In the genomic region with DNA sequence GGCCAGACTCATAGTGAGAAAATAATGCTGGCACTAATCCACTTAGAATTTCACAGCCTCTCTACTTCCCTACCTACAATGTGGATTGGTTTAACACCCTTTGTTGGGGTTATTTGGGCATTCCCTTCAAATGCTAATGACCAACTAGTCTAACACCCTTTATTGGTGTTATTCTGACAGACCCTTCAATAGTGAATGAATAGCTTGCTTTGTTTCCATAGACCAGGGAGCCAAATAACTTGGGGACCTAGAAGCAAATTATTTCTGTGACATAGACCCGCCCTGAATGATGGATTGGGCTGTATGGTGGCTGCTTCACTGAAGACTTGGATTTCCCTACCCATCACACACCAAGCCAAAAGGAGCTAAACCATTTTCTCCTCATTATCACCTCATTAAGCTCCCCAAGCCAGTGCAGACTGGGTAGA, we compare ENCODE assay signal across 19 mouse cellular contexts.
DNase-seq lines count a peak whose midpoint lies in the region; ATAC-seq and TF ChIP-seq lines count a peak whose summit lies in the region.
"Had no signal": no experiment of that assay in that cellular context is flagged by ENCODE, and none has a peak within 500 bp of the region (broad histone marks: within the 10 kb centered on the region; RNA-seq: fewer than 3 reads in every experiment).

No protein-coding gene starts in this region.

- H3K4me1 ChIP-seq in forebrain, postnatal 0 days (ENCODE audit: insufficient read depth), result no peaks in the 10 kb centered on the region
- peaks cover 11% of the 10 kb centered on the region; the same call in 1 of the 2 replicates for H3K4me1 ChIP-seq in midbrain, embryonic 11.5 days (ENCODE audit: control insufficient read depth, insufficient read depth, low read length)
- H3K4me1 ChIP-seq: embryonic facial prominence, embryonic 12.5 days; heart, embryonic 10.5 days; intestine, embryonic 15.5 days; liver, embryonic 13.5 days had no signal

- no peak overlapping the region for H3K9ac ChIP-seq in forebrain, postnatal 0 days
- no peak overlapping the region for H3K9ac ChIP-seq in midbrain, embryonic 11.5 days (ENCODE audit: low read length)
- H3K9ac ChIP-seq: embryonic facial prominence, embryonic 12.5 days; intestine, embryonic 15.5 days; liver, embryonic 13.5 days had no signal

- no peak overlapping the region for H3K27ac ChIP-seq in forebrain, postnatal 0 days (ENCODE audit: low read depth, low read length)
- no peak overlapping the region for H3K27ac ChIP-seq in midbrain, embryonic 11.5 days (ENCODE audit: low read depth, low read length)
- H3K27ac ChIP-seq: embryonic facial prominence, embryonic 12.5 days; heart, embryonic 10.5 days; intestine, embryonic 15.5 days; kidney, postnatal 0 days; liver, embryonic 13.5 days had no signal

- TF ChIP-seq CTCF in forebrain, postnatal 0 days (IDR thresholded peaks at IDR 0.05; ENCODE audit: low read depth), result no peak

- H3K36me3 ChIP-seq in forebrain, postnatal 0 days (ENCODE audit: insufficient read depth), result no peaks in the 10 kb centered on the region
- H3K36me3 ChIP-seq in midbrain, embryonic 11.5 days (ENCODE audit: control insufficient read depth, insufficient read depth, low read length), result no peaks in the 10 kb centered on the region
- H3K36me3 ChIP-seq: embryonic facial prominence, embryonic 12.5 days; heart, embryonic 10.5 days; intestine, embryonic 15.5 days; liver, embryonic 13.5 days had no signal

- ATAC-seq in forebrain, postnatal 0 days, result peak; percentile 76
- peak; percentile 86 for ATAC-seq in midbrain, embryonic 11.5 days (ENCODE audit: low FRiP score)
- ATAC-seq: intestine, embryonic 15.5 days; lung, postnatal 0 days had no signal

- H3K9me3 ChIP-seq in forebrain, postnatal 0 days (ENCODE audit: low read length), result no peaks in the 10 kb centered on the region
- no peaks in the 10 kb centered on the region for H3K9me3 ChIP-seq in midbrain, embryonic 11.5 days (ENCODE audit: control insufficient read depth, low read length)
- H3K9me3 ChIP-seq: embryonic facial prominence, embryonic 12.5 days; heart, embryonic 10.5 days; intestine, embryonic 15.5 days; liver, embryonic 13.5 days had no signal

- no peak overlapping the region for H3K4me2 ChIP-seq in forebrain, postnatal 0 days (ENCODE audit: low read depth)
- H3K4me2 ChIP-seq in midbrain, embryonic 11.5 days, result no peak overlapping the region
- H3K4me2 ChIP-seq: embryonic facial prominence, embryonic 12.5 days; intestine, embryonic 15.5 days; liver, embryonic 13.5 days had no signal

- WGBS in forebrain, postnatal 0 days, result 4% methylated on average over 1 of the region's 1 CpGs
- 6% methylated on average over 1 of the region's 1 CpGs for WGBS in midbrain, embryonic 11.5 days

- no peak overlapping the region for H3K4me3 ChIP-seq in forebrain, postnatal 0 days (ENCODE audit: low read depth, low read length)
- no peak overlapping the region for H3K4me3 ChIP-seq in midbrain, embryonic 11.5 days (ENCODE audit: low read depth, low read length)
- H3K4me3 ChIP-seq: embryonic facial prominence, embryonic 12.5 days; heart, embryonic 10.5 days; intestine, embryonic 15.5 days; liver, embryonic 13.5 days had no signal

- H3K27me3 ChIP-seq in forebrain, postnatal 0 days (ENCODE audit: insufficient read depth, low read length), result no peaks in the 10 kb centered on the region
- H3K27me3 ChIP-seq in midbrain, embryonic 11.5 days (ENCODE audit: control insufficient read depth, insufficient read depth, low read length), result no peaks in the 10 kb centered on the region; the same call in 1 of the 2 replicates
- H3K27me3 ChIP-seq: embryonic facial prominence, embryonic 12.5 days; intestine, embryonic 15.5 days; liver, embryonic 13.5 days had no signal

- peak; percentile 25 for DNase-seq in embryo, embryonic 10 days (ENCODE audit: low spot score)
- DNase-seq in embryo, embryonic 9.5 days (ENCODE audit: extremely low spot score), result no peak
- DNase-seq in embryo, embryonic 10.5 days (ENCODE audit: low spot score), result peak; percentile 50
- peak; percentile 30 for DNase-seq in forebrain, postnatal 0 days
- DNase-seq in midbrain, embryonic 11.5 days (ENCODE audit: low spot score, missing footprints), result peak; percentile 85
- no peak for DNase-seq in right cerebral cortex, postnatal 14 days
- no peak for DNase-seq in heart, adult 18-20 months
- DNase-seq in right cerebral cortex, adult 18-20 months, result no peak
- DNase-seq: adrenal gland, postnatal 10 days; cerebellum, adult 8-10 months; gastrocnemius, postnatal 25 days; heart, postnatal 14 days; liver, embryonic 13.5 days; right cerebral cortex, postnatal 25 days had no signal

Comparison
In these comparisons a context has a peak if more than half of its experiments do, and no peak if none do; other contexts are left out.
1. DNase-seq: peak in embryo, embryonic 10 days (single experiment), embryo, embryonic 10.5 days (single experiment), forebrain, postnatal 0 days (single experiment) and midbrain, embryonic 11.5 days (single experiment); none in embryo, embryonic 9.5 days (single experiment), right cerebral cortex, postnatal 14 days (single experiment), heart, adult 18-20 months (0 of 2) and right cerebral cortex, adult 18-20 months (single experiment).